Mouse (Mus musculus) bone marrow macrophage, adult 2 months (primary cell): Measurements from ENCODE around the gene Slc16a8.

ENCODE experiments used
- CTCF ChIP-seq: IDR thresholded peaks from 2 replicates; pipeline ENCODE4 v1.5.1; 2012; ENCODE audit warnings: low read depth, mild to moderate bottlenecking, low read length, moderate library complexity
- POLR2A ChIP-seq: IDR thresholded peaks from 2 replicates; pipeline ENCODE4 v1.6.1; 2012; ENCODE audit warnings: mild to moderate bottlenecking, low read depth, low read length, borderline replicate concordance

DNA sequence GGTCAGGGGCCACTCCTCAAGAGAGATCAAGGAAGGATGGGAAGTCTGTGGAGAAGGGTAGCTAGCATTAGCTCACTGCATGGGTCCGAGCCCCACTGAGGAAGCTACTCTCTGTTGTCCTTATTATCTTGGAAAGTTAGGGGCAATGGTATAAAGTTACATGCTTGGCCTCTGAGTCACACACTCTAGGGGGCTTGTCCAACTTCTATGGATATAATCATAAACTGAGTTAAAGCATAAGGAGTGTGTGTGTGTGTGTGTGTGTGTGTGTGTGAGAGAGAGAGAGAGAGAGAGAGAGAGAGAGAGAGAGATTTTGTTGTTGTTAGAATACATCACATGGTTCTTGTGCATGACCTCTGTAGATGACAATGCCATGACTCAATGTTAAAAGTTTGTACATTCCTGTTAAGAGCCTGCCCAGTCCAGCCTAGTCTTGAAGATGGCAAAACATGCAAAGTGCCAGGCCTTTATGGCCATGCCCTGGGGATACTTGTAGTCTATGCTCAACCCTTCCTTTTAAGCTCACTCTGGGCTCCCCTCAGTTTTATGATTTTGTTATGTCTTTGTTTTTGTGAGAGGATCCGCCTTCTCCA is 45.1 kb upstream of the Slc16a8 start:
- TF ChIP-seq CTCF = no peak
- no peak for TF ChIP-seq POLR2A
